Mouse (Mus musculus) lung, postnatal 36 days (tissue): ENCODE results near the gene Sesn2.
"Not testable (repeated sequence)": the region's sequence is repeated elsewhere in the genome, so short reads cannot be mapped to it uniquely, and the experiment has no call there.

Experiments
- DNase-seq: peaks from one replicate; pipeline ENCODE4 v3.0.0; 2022; ENCODE audit warnings: mixed read lengths

Sesn2 gene

GRCm38 (mm10) chr4:132513395-132514273, 3.3 kb upstream of the Sesn2 start:
- peak; percentile 72 for DNase-seq

DNA sequence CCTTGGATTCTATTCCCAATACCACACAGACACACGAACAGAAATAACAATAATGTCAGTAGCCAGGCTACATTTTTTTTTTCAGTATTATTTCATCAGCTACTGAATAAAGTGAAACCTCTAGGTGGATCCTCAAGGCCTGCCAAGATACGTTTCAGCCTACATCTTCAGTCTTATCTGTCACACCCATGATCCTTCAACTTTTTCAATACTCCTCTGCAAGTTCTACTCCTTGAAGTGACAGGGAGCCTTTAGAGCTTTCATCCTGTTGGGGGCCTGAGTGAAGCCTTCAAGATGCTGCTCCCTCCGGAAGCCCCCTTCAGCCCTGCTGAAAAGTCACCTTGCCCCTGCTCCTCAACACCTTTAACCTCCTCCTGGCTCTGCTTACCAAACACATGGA, 1.8 kb upstream of the Sesn2 start:
- no peak for DNase-seq

GRCm38 (mm10) chr4:132509621-132510296, 542 bp downstream of the Sesn2 start:
- DNase-seq = peak; percentile 88

GRCm38 (mm10) chr4:132507210-132507609, 3.1 kb downstream of the Sesn2 start:
- DNase-seq = peak; percentile 74

DNA sequence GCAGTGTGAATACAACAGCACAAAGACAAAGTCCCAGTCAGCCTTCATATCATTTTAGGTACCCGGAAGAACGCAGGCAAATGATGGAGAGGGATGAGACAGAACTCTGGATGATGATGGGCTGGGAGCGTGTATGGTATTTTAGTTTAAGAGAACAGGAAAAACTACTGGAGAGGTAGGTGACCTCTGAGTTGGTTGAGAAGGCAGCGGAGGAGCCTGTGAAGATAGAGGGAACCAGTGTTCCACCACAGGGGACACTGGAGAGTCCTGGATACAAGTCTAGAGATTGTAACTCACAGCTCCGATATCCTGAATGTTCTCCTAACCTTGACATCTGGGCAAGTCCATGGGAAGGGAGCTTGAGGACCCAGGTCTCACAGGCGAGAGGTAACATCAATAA, 4.1 kb downstream of the Sesn2 start:
- no peak for DNase-seq

DNA sequence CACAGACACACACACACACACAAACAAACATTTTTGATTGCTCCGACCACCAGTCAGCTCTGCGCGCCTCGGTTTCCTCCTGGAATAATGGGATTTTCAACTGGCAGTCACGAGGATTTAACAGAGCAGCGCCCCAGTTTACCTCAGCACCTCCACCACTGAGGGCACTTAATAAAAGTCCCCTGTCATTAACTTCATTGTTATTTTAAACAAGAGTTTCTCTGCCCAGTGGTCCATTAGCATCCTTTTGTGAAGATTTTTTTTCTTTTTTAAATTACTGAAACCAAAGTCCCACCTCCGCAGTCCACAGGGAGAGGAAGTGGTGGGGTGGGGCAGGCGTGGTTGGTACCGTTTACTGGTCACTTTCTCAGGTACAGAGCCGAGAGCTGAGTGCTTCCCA, 4.5 kb downstream of the Sesn2 start:
- DNase-seq = no peak

DNA sequence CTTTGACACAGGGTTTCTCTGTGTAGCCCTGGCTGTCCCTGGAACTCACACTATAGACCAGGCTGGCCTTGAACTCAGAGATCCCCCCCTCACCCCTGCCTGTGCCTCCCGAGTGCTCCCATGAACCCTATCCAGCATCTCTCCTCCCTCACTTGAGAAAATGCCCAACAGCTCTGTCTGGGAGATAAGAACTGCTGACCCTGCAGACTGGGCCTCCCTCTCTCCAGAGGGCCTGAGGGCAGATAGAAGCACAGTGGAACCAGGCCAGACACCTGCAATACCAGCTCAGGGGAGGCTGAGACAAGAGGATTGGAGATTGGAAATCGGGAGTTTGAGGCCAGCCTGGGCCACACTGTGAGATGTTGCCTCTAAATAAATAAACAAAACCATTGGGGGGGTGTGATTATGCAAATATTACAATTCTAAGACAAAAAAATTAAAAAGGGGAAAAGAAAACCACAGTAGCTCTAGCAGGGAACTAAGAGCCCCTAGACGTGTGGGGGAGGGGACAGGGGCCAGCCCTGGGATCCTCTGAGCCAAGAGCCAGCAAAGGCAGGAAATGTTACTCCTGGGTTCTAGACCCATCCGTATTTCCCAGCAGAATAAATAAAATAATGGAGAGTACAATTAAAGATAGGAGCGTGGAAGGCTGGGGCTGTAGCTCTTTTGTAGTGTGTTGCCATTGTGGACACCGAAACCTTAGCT, 5.1 kb downstream of the Sesn2 start:
- no peak for DNase-seq

- DNase-seq = no peak
Measured at GRCm38 (mm10) chr4:132503344-132503743, 7.0 kb downstream of the Sesn2 start.

GRCm38 (mm10) chr4:132501639-132502038, 8.7 kb downstream of the Sesn2 start:
- no peak for DNase-seq

GRCm38 (mm10) chr4:132494271-132494918, 15.9 kb downstream of the Sesn2 start:
- peak; percentile 60 for DNase-seq

DNA sequence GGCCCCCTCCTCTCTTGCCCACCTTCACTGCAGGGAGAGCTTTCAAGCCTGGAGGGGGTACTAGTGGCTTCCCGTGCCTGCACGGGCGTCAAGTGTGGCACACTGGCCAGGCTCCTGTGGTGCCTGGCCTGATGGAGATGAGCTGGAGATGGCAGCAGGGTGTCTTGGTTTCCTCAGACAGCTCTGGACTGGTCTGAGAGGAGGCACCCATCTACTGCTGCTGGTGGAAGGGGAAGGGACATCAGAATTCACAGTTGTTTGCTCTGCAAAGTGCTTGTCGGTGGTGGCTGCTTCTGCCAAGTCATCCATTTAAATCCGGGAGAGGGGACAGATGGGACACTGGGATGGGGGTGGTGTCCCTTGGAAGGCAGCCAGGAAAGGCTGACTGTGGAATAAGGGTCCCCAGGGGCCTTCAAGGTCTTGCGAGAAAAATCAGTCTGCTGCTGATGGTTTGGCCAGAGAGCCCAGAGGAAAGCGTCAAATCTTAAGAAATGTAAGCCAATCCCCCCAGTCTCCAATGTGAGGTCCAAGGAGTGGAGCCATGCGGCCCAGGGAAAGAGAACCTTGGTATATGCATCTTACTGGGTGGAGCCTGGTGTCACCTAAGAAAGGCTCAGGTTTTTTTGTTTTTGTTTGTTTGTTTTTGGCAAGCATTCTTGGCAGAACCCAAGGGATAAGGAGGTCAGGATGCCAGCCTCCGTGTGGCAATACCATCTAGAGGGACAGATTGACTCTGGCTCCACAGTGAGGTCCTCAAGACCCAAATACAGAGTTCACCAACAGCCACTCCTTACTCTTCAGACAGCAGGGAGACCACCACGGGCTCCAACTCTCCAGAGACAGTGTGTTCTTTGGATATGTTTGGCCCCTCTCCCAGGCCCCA, 17.9 kb downstream of the Sesn2 start:
- DNase-seq = peak; percentile 32

DNA sequence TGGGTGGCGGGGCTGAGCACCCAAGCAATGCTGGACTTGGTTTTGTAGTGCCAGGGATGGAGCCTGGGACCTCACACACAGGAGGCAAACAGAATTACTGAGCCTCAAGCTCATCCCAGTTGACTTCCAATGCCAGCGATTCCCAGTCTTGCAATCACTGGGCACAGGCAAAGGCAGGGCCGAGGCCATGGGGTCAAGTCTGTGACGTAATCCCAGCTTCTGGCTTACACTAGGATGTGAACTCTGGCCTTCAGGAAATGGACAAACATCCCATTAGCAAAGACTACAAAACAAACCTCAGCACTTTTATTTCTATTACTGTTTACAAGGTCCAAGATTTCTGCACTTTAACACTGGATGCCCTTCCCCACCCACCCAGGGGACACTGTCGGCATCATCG, 18.6 kb downstream of the Sesn2 start:
- DNase-seq = peak; percentile 78

DNA sequence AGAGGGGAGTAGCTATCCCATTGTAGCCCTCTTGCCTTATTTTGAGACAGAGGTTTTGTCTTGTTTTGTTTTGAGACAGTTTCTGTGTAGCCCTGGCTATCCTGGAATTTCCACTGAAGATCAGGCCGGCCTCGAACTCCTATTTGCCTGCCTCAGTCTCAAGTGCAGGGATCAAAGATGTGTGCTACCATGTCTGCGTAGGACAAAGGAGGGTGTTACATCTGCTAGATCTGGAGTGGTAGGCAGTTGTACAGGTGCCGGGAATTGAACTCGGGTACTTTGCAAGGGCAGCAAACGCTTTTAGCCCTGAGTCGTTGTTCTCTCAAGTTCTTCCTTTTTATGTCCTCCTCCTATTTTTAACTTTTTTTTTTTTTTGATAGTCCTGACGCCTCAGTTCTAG, 19.2 kb downstream of the Sesn2 start:
- DNase-seq = no peak

- DNase-seq = no peak
Measured at GRCm38 (mm10) chr4:132490273-132491010, 19.9 kb downstream of the Sesn2 start.

- DNase-seq = peak; percentile 50
Measured at GRCm38 (mm10) chr4:132488976-132489375, 21.3 kb downstream of the Sesn2 start.

- DNase-seq = peak; percentile 61
Measured at GRCm38 (mm10) chr4:132488521-132488920, 21.8 kb downstream of the Sesn2 start.

DNA sequence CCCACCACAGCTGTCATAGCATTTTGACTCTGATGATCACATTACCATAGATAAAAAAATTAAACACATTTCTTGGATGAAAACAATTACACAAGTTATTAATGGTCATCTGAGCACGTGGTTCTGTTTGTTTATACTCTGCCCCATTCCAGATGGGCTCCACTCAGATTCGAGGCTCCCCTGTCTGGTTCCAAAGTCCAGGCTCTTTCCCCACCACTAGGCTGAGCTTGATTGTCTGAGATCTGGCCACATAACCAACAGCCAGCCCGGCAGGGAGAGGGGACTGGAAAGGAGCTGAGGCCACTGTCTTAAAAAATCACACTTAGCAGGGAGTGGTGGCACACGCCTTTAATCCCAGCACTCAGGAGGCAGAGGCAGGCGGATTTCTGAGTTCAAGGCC, 25.5 kb downstream of the Sesn2 start:
- no peak for DNase-seq

DNA sequence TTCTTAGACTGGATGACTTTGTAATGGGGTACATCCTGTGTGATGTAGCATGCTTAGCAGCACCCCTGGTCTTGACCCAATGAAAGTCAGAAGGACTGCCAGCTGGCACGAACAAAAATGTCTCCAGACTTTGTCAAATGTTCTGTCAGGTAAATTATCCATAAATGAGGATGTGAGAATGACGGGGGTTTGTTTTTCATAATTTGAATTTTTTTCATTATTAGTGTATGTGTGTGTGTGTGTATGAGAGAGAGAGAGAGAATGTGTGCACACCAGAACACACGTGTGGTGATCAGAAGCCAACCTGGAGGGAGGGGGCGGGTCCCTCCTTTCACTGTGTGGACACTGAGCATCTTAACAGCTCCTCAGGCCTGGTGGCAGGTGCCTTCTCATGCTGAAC, 26.1 kb downstream of the Sesn2 start:
- no peak for DNase-seq

- no peak for DNase-seq
Measured at GRCm38 (mm10) chr4:132482956-132483608, 27.2 kb downstream of the Sesn2 start.

DNA sequence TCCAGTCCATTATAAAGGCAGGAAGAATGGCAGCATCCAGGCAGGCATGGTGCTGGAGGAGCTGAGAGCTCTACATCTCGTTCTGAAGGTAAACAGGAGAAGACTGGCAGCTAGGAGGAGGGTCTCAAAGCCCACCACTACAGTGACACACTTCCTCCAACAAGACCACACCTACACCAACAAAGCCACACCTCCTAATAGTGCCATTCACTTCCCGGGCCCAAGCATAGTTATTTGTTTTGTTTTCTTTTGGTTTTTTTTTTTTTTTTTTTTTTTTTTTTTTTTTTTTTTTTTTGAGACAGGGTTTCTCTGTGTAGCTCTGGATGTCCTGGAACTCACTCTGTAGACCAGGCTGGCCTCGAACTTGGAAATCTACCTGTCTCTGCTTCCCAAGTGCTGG, 28.2 kb downstream of the Sesn2 start:
- DNase-seq = not testable (repeated sequence)

DNA sequence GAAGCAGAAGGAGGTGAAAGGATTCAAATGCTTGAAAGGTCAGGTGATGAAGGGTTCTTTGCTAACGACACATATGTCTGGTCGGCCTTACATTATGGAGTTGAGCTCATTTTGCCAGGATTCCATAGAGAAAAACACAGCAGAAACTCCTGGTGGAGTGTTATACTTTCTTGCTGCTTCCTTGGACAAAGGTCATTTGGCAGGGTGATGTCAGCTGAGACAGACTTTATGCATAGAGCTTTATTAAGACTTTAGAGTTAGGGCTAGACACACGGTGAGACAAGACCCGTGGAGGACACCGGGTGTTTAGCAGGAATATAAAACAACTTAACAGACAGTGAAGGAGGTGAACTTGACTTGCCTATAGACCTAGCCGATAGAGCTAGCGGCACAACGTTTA, 32.5 kb downstream of the Sesn2 start:
- no peak for DNase-seq
